In genomic region chr3:63899309-63899695, GRCm38 (mm10) we compare ENCODE assay signal across 7 mouse cellular contexts. TPM values are rescaled to one million over a fixed set of nuclear protein-coding genes. Genes with fewer than 3 reads are reported as not detected.
A peak's percentile ranks its signal among the peaks of the same experiment; 100 is the strongest.
DNase-seq lines count a peak whose midpoint lies in the region; ATAC-seq lines count a peak whose summit lies in the region.

Gene Plch1, minus strand, starts transcription at chr3:63899472.

- peak; percentile 69 for DNase-seq in MN1 (ENCODE audit: low spot score)
- peak; percentile 53 for DNase-seq in adrenal gland, adult 2 months
- peak; percentile 92 for DNase-seq in hindbrain, embryonic 10.5 days (ENCODE audit: low spot score)
- DNase-seq in left cerebral cortex, postnatal 10 days (ENCODE audit: extremely low spot score in 1 of 2, low spot score in 2 of 2): peak; percentile 52 to 69
- peak; percentile 6 to 32 for DNase-seq in right cerebral cortex, postnatal 36 days (ENCODE audit: low spot score in 2 of 2)

- H3K4me2 ChIP-seq in embryonic facial prominence, embryonic 12.5 days (replicated peaks): peak within 1 kb of the TSS; percentile 99

- peak within 1 kb of the TSS; percentile 69 for H3K4me3 ChIP-seq in embryonic facial prominence, embryonic 12.5 days
- peak within 1 kb of the TSS; percentile 81 for H3K4me3 ChIP-seq in hindbrain, embryonic 10.5 days
- peak within 1 kb of the TSS; percentile 7; the same call in 1 of the 2 replicates for H3K4me3 ChIP-seq in macrophage (ENCODE audit: inconsistent target)

- peak; percentile 79 for ATAC-seq in embryonic facial prominence, embryonic 12.5 days (ENCODE audit: insufficient number of reproducible peaks, insufficient read depth, low FRiP score, low TSS enrichment)

- peak within 1 kb of the TSS; percentile 53 for H3K9ac ChIP-seq in embryonic facial prominence, embryonic 12.5 days

- H3K4me1 ChIP-seq in embryonic facial prominence, embryonic 12.5 days: peaks cover 6% of the 10 kb centered on the region; the same call in 1 of the 2 replicates
- peaks cover 64% of the 10 kb centered on the region for H3K4me1 ChIP-seq in hindbrain, embryonic 10.5 days (replicated peaks)

- H3K27ac ChIP-seq in embryonic facial prominence, embryonic 12.5 days: peak within 1 kb of the TSS; percentile 69
- H3K27ac ChIP-seq in hindbrain, embryonic 10.5 days: peak within 1 kb of the TSS; percentile 97
- H3K27ac ChIP-seq in macrophage: no peak within 1 kb of the TSS

- WGBS in embryonic facial prominence, embryonic 12.5 days: under 1% methylated on average over 12 of the region's 12 CpGs
- WGBS in hindbrain, embryonic 10.5 days: under 1% methylated on average over 12 of the region's 12 CpGs
- WGBS in macrophage (ENCODE audit: missing documents): under 1% methylated on average over 12 of the region's 12 CpGs

- H3K79me2 ChIP-seq in macrophage (ENCODE audit: inconsistent target): no peaks in the 10 kb centered on the region

- intact Hi-C loops in left cerebral cortex, postnatal 10 days (cut with DNase I): loop anchor here (2.0 kb wide), 1 partner anchor 29 kb away; the partner anchor contains the start of gene E130311K13Rik

- H3K36me3 ChIP-seq in embryonic facial prominence, embryonic 12.5 days: no peaks in the 10 kb centered on the region
- H3K36me3 ChIP-seq in hindbrain, embryonic 10.5 days: no peaks in the 10 kb centered on the region
- H3K36me3 ChIP-seq in macrophage (ENCODE audit: inconsistent target): no peaks in the 10 kb centered on the region

- no peaks in the 10 kb centered on the region; the same call in none of the 2 replicates for H3K27me3 ChIP-seq in embryonic facial prominence, embryonic 12.5 days
- H3K27me3 ChIP-seq in hindbrain, embryonic 10.5 days (ENCODE audit: insufficient read depth, poor library complexity, severe bottlenecking): no peaks in the 10 kb centered on the region

- no peaks in the 10 kb centered on the region for H3K9me3 ChIP-seq in embryonic facial prominence, embryonic 12.5 days
- no peaks in the 10 kb centered on the region for H3K9me3 ChIP-seq in hindbrain, embryonic 10.5 days

RNA-seq across cellular contexts. Expression of gene Plch1, which starts in this region (rescaled TPM):
- total RNA-seq in adrenal gland, adult 2 months (2021): not detected
- not detected in 2 replicates for polyA plus RNA-seq in adrenal gland, adult 2 months (2012; rRNA removed)
- 5.7 and 8.4 TPM in 2 replicates for polyA plus RNA-seq in embryonic facial prominence, embryonic 12.5 days (2016; fragmentation: Nextera tagmentation; extraction: Ambion mirVana)
- 28.4 and 32.4 TPM in 2 replicates for polyA plus RNA-seq in hindbrain, embryonic 10.5 days (2016; fragmentation: Nextera tagmentation; extraction: Ambion mirVana)
- 1 to 10 TPM; 9.0 to 9.1 TPM for total RNA-seq in left cerebral cortex, postnatal 10 days (2021)
- not detected for total RNA-seq in macrophage (2018; cell fraction: chromatin; rRNA removed)
- not detected for total RNA-seq in macrophage (2018; cell fraction: cytosol; rRNA removed)
- total RNA-seq in macrophage (2018; cell fraction: nucleus; rRNA removed): not detected
- polyA plus RNA-seq in macrophage (2018): not detected in 3 replicates

Comparison
In these comparisons a context has a peak if more than half of its experiments do, and no peak if none do; other contexts are left out.
1. RNA of gene Plch1 (total RNA-seq): 9.0 to 9.1 TPM in left cerebral cortex, postnatal 10 days; not detected in adrenal gland, adult 2 months; every median in the first group is over 4 times any median in the second.
2. Peak in DNase-seq in adrenal gland, adult 2 months; RNA of the gene not detected or under 1 TPM.
3. DNase-seq: peak in every context shown above with its lines; median percentile 92 in hindbrain, embryonic 10.5 days; 69 in MN1; 60 in left cerebral cortex, postnatal 10 days; 53 in adrenal gland, adult 2 months; 19 in right cerebral cortex, postnatal 36 days.
4. H3K4me3 ChIP-seq: peak in every context shown above with its lines; median percentile 81 in hindbrain, embryonic 10.5 days; 69 in embryonic facial prominence, embryonic 12.5 days; 7 in macrophage.